Mouse (Mus musculus) retina, embryonic 14.5 days (tissue): Measurements from ENCODE around the gene 4930467E23Rik.
"Not testable (repeated sequence)": the region's sequence is repeated elsewhere in the genome, so short reads cannot be mapped to it uniquely, and the experiment has no call there.

Experiments used
- DNase-seq: peaks from one replicate; pipeline ENCODE4 v3.0.0-alpha.2; 2015; ENCODE audit warnings: low spot score

4930467E23Rik gene

GRCm38 (mm10) chr8:19781328-19782114 is 52.1 kb downstream of the 4930467E23Rik start:
- not testable (repeated sequence) for DNase-seq

GRCm38 (mm10) chr8:19782736-19783135 is 53.4 kb downstream of the 4930467E23Rik start:
- not testable (repeated sequence) for DNase-seq

- DNase-seq = not testable (repeated sequence)
These were observed 54.5 kb downstream of the 4930467E23Rik start for GRCm38 (mm10) chr8:19783860-19784259.

GRCm38 (mm10) chr8:19784554-19785364 is 55.4 kb downstream of the 4930467E23Rik start:
- peak; percentile 100 for DNase-seq

GRCm38 (mm10) chr8:19792696-19793095 is 63.3 kb downstream of the 4930467E23Rik start:
- DNase-seq = not testable (repeated sequence)
